Mouse (Mus musculus): Measurements from ENCODE around the gene Setdb1. TPM values are rescaled to one million over a fixed set of nuclear protein-coding genes. Genes with fewer than 3 reads are reported as not detected.

Gene Setdb1
- total RNA-seq (2023): 15.1 and 20.1 TPM in 2 replicates

GRCm38 (mm10) chr3:95356701-95357449 is at the start of gene Setdb1:
Gene Setdb1 (minus strand): TSS chr3:95357202.

GRCm38 (mm10) chr3:95402741-95403140 is 45.7 kb upstream of the Setdb1 start, which contains the start of gene 4930558C23Rik:
Gene 4930558C23Rik (minus strand): TSS chr3:95402841.

GRCm38 (mm10) chr3:95314486-95315093 is 42.4 kb downstream of the Setdb1 start, which contains the start of gene Cers2:
Gene Cers2 (plus strand): TSS chr3:95314791.

GRCm38 (mm10) chr3:95307100-95307499 is 49.9 kb downstream of the Setdb1 start, which contains the start of gene Anxa9:
Gene Anxa9 (minus strand): TSS chr3:95307176.

GRCm38 (mm10) chr3:95281216-95282126 is 75.5 kb downstream of the Setdb1 start, which contains the start of the genes Mindy1 and Prune1:
Gene Mindy1 (plus strand): TSS chr3:95281345.
Gene Prune1 (minus strand): TSS chr3:95282076.

Other genes starting within 250 kb of the Setdb1 start
- gene Vps72, start 246.2 kb downstream of the Setdb1 start, total RNA-seq (2023): 25.3 and 27.4 TPM in 2 replicates
- 0.82 and 2.2 TPM in 2 replicates for gene Tmod4, start 232.7 kb downstream of the Setdb1 start, total RNA-seq (2023)
- 42.2 and 43.7 TPM in 2 replicates for gene Scnm1, start 223.2 kb downstream of the Setdb1 start, total RNA-seq (2023)
- 1.7 and 3.5 TPM in 2 replicates for gene Lysmd1, start 223.1 kb downstream of the Setdb1 start, total RNA-seq (2023)
- 75.9 and 91.0 TPM in 2 replicates for gene Tnfaip8l2, start 214.8 kb downstream of the Setdb1 start, total RNA-seq (2023)
- gene Sema6c, start 196.7 kb downstream of the Setdb1 start, total RNA-seq (2023): 1.2 and 1.7 TPM in 2 replicates
- gene Gabpb2, start 139.3 kb downstream of the Setdb1 start, total RNA-seq (2023): 35.0 and 43.7 TPM in 2 replicates
- 256 and 259 TPM in 2 replicates for gene Cdc42se1, start 128.5 kb downstream of the Setdb1 start, total RNA-seq (2023)
- 1.3 and 2.7 TPM in 2 replicates for gene Mllt11, start 125.0 kb downstream of the Setdb1 start, total RNA-seq (2023)
- gene Gm128, start 115.6 kb downstream of the Setdb1 start, total RNA-seq (2023): 0.27 and 0.38 TPM in 2 replicates
- not detected in 2 replicates for gene Bnipl, start 106.0 kb downstream of the Setdb1 start, total RNA-seq (2023)
- 188 and 238 TPM in 2 replicates for gene Mindy1, start 75.9 kb downstream of the Setdb1 start, total RNA-seq (2023)
- gene Prune1, start 75.1 kb downstream of the Setdb1 start, total RNA-seq (2023): 31.3 and 33.0 TPM in 2 replicates
- 1.5 and 1.7 TPM in 2 replicates for gene Anxa9, start 50.0 kb downstream of the Setdb1 start, total RNA-seq (2023)
- 135 and 163 TPM in 2 replicates for gene Cers2, start 42.4 kb downstream of the Setdb1 start, total RNA-seq (2023)
- gene 4930558C23Rik, start 45.6 kb upstream of the Setdb1 start, total RNA-seq (2023): not detected in 2 replicates
- 61.9 and 86.8 TPM in 2 replicates for gene Arnt, start 77.2 kb upstream of the Setdb1 start, total RNA-seq (2023)
- gene Ctsk, start 142.1 kb upstream of the Setdb1 start, total RNA-seq (2023): 0.41 and 1.2 TPM in 2 replicates
- gene Ctss, start 169.6 kb upstream of the Setdb1 start, total RNA-seq (2023): 118 and 145 TPM in 2 replicates
- gene Hormad1, start 202.5 kb upstream of the Setdb1 start, total RNA-seq (2023): not detected in 2 replicates
- 16.3 and 16.9 TPM in 2 replicates for gene Golph3l, start 231.7 kb upstream of the Setdb1 start, total RNA-seq (2023)